Mouse (Mus musculus): ENCODE data around the gene Mat2b.

DNA sequence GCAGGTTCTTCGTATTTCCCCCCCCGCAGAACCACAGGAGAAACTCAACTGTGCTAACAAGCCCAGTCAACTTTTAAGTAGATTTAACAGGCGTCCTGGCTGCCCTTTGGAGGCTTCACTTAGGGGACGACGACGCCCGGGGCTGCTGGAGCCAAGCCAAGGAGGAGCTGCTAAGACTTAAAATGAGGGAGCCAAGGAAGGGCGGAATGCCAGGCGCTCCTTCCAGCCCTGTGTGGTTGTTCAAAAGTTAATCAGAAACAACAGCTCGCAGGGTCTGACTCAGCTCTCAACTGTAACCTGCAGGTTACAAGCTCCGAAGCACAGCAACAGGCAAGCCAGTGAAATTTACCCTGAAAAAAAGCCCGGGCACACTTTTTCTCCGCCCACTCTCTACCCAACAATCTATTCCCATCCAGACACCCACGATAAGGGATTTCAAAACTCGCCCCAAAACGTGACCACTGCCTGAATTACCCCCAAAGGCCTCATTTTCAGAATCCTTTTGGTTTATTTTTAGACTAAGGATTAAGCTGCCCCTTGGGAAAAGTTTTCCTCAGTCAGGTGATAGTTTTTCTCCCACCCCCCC is 1.5 kb downstream of the Mat2b start:
- TF ChIP-seq MEF2A (IDR thresholded peaks at IDR 0.05; ENCODE audit: extremely low read depth, insufficient replicate concordance, low read depth, low read length, poor library complexity, severe bottlenecking): peak; percentile 83; the same call in 1 of the 2 replicates
- peak; percentile 81 for TF ChIP-seq TCF12 (IDR thresholded peaks at IDR 0.05; ENCODE audit: low read depth, low read length)
- TF ChIP-seq MAX (IDR thresholded peaks at IDR 0.05; ENCODE audit: low read length): peak; percentile 65
- no peak for TF ChIP-seq CTCF (IDR thresholded peaks at IDR 0.05 in 2 of 3, conservative IDR thresholded peaks at IDR 0.05 in 1 of 3; ENCODE audit: control insufficient read depth in 1 of 3, insufficient read depth in 1 of 3, low read depth in 2 of 3, low read length in 3 of 3, poor library complexity in 1 of 3, severe bottlenecking in 1 of 3)
- no peak for TF ChIP-seq UBTF (IDR thresholded peaks at IDR 0.05; ENCODE audit: borderline replicate concordance, insufficient read depth, low read depth, low read length)
- no peak for TF ChIP-seq CHD2 (IDR thresholded peaks at IDR 0.05; ENCODE audit: low read length)
- TF ChIP-seq EP300 (IDR thresholded peaks at IDR 0.05; ENCODE audit: low read depth in 1 of 2, low read length in 2 of 2): peak; percentile 81 to 94
- TF ChIP-seq USF1 (IDR thresholded peaks at IDR 0.05; ENCODE audit: low read depth, low read length): peak; percentile 25; the same call in 1 of the 2 replicates
- peak; percentile 68 for TF ChIP-seq TAL1 (IDR thresholded peaks at IDR 0.05; ENCODE audit: low read length)
- TF ChIP-seq MYC (IDR thresholded peaks at IDR 0.05; ENCODE audit: low read depth, low read length): peak; percentile 72; the same call in 1 of the 2 replicates

Data from MEL (cell line).